Mouse (Mus musculus) forebrain, embryonic 13.5 days (tissue): ENCODE measurements around the gene Rtl6. TPM values are rescaled to one million over a fixed set of nuclear protein-coding genes. Genes with fewer than 3 reads are reported as not detected.

Experiments
- ATAC-seq: fragments of 200-750 bp; cut with Nextera tagmentation; 2 replicates; pipeline ENCODE4 v1.8.0; 2017
- H3K27ac ChIP-seq: fragments of 300-500 bp; sonication (generic); 2 replicates; pipeline ENCODE4 v1.5.1; 2015; ENCODE audit warnings: inconsistent platforms, mild to moderate bottlenecking, moderate library complexity
- H3K27me3 ChIP-seq: fragments of 300-500 bp; sonication (generic); 2 replicates; pipeline ENCODE4 v1.6.1; 2015; ENCODE audit warnings: mild to moderate bottlenecking, inconsistent platforms
- H3K36me3 ChIP-seq: fragments of 300-500 bp; sonication (generic); 2 replicates; pipeline ENCODE4 v1.6.1; 2015; ENCODE audit warnings: mild to moderate bottlenecking, inconsistent platforms; ENCODE audit not compliant: poor library complexity, severe bottlenecking
- H3K4me1 ChIP-seq: fragments of 300-500 bp; sonication (generic); 2 replicates; pipeline ENCODE4 v1.6.1; 2015; ENCODE audit warnings: inconsistent platforms
- H3K4me2 ChIP-seq: fragments of 300-500 bp; sonication (generic); 2 replicates; pipeline ENCODE4 v1.6.1; 2015; ENCODE audit warnings: inconsistent platforms, mild to moderate bottlenecking, moderate library complexity
- H3K4me3 ChIP-seq: fragments of 300-500 bp; sonication (generic); 2 replicates; pipeline ENCODE4 v1.5.1; 2015; ENCODE audit warnings: mild to moderate bottlenecking, inconsistent platforms
- H3K9ac ChIP-seq: fragments of 300-500 bp; sonication (generic); 2 replicates; pipeline ENCODE4 v1.6.1; 2015; ENCODE audit warnings: mild to moderate bottlenecking, inconsistent platforms
- H3K9me3 ChIP-seq: fragments of 300-500 bp; sonication (generic); replicated peaks from 2 replicates; pipeline ENCODE4 v1.6.1; 2016; ENCODE audit warnings: inconsistent platforms
- WGBS: fragments of 180-500 bp; shearing (Covaris S2); methylation state at CpG from one replicate; pipeline ENCODE4 v1.1.7; 2015; 5-methylcytosine and 5-hydroxymethylcytosine counted together
- polyA plus RNA-seq: library from polyadenylated mRNA; unstranded; fragments of >200 nt; fragmentation: Nextera tagmentation; extraction: Ambion mirVana; gene quantifications from 2 replicates; pipeline ENCODE4 v1.2.1, GENCODE M21; 2015

The Rtl6 gene
- 43.5 and 50.2 TPM in 2 replicates for polyA plus RNA-seq

GRCm38 (mm10) chr15:84557189-84557921, at the start of gene Rtl6:
Gene Rtl6, minus strand, starts transcription at chr15:84557823.
- H3K9me3 ChIP-seq, result peaks cover 7% of the 10 kb centered on the region; the same call in 1 of the 2 replicates
- peak within 1 kb of the TSS; percentile 89 for H3K27ac ChIP-seq
- H3K27me3 ChIP-seq, result 0 out of 2 replicates have a peak, but pooled peaks cover 6% of the 10 kb centered on the region
- H3K4me2 ChIP-seq, result peak within 1 kb of the TSS; percentile 76
- H3K9ac ChIP-seq, result peak within 1 kb of the TSS; percentile 86
- peak; percentile 95 for ATAC-seq
- peaks cover 48% of the 10 kb centered on the region for H3K4me1 ChIP-seq
- H3K4me3 ChIP-seq, result peak within 1 kb of the TSS; percentile 71
- peaks cover 46% of the 10 kb centered on the region for H3K36me3 ChIP-seq
- 9% methylated on average over 59 of the region's 59 CpGs for WGBS

- Histone ChIP-seq H3K9ac (no peak overlapping the region), H3K27me3 (0 out of 2 replicates have a peak, but pooled peaks cover 4% of the 10 kb centered on the region), H3K4me1 (peaks cover 11% of the 10 kb centered on the region; the same call in 1 of the 2 replicates), H3K4me3 (no peak overlapping the region), H3K36me3 (no peaks in the 10 kb centered on the region), H3K9me3 (no peaks in the 10 kb centered on the region), H3K4me2 (no peak overlapping the region), H3K27ac (no peak overlapping the region)
- no peak for ATAC-seq
- 77% methylated on average over 8 of the region's 8 CpGs for WGBS
Observed at GRCm38 (mm10) chr15:84603267-84603963, 45.8 kb upstream of the Rtl6 start.

DNA sequence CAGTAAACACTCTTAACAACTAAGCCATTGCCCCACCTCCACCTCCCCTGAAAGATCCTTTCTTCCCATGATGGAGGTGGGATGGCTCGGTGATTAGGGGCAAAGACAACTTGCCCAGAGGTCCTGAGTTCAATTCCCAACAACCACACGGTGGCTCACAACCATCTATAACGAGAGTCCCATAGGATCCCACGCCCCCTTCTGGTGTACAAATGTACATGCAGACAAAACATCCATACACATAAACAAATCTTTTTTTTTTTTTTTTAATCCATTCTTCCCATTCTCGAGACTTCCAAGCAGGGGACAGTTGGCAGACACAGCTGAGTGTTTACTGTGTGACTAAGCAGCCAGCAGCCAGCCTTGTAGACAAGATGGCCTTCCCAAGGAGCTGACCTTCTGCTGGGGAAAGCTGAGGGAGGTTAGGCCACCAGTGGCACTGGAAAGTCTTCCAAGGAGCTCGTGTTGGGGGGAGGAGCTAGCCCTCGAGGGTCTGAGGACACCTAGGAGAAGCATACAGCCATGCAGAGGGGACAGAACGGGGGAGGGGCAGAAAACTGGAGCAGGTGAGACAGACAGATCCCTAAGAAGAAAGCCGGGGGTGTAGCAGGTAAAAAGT, 43.5 kb upstream of the Rtl6 start:
- Histone ChIP-seq H3K4me3 (no peak overlapping the region), H3K4me1 (peaks cover 11% of the 10 kb centered on the region; the same call in 1 of the 2 replicates), H3K27me3 (0 out of 2 replicates have a peak, but pooled peaks cover 4% of the 10 kb centered on the region), H3K9ac (no peak overlapping the region), H3K27ac (no peak overlapping the region), H3K4me2 (no peak overlapping the region), H3K36me3 (no peaks in the 10 kb centered on the region), H3K9me3 (no peaks in the 10 kb centered on the region)
- WGBS, result 73% methylated on average over 9 of the region's 9 CpGs
- no peak for ATAC-seq

DNA sequence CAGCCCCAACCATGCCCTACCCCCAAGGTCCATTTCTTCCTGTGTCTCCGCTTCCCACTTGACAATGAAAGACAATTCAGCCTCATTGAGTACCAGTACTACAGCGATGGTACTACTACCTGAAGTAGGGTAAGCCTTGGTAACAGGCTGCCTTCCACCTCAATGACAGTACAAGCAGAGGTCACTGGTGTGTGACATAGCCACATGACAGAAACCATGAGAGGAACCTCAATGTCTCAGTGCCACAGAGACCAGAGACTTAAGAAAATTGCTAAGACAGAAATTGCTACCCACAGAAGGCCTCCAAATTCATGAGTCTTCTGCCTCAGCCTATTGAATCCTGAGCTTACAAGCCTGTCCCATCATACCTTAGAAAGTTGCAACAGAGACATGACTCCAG, 41.3 kb upstream of the Rtl6 start:
- 93% methylated on average over 2 of the region's 2 CpGs for whole genome bisulfite sequencing

DNA sequence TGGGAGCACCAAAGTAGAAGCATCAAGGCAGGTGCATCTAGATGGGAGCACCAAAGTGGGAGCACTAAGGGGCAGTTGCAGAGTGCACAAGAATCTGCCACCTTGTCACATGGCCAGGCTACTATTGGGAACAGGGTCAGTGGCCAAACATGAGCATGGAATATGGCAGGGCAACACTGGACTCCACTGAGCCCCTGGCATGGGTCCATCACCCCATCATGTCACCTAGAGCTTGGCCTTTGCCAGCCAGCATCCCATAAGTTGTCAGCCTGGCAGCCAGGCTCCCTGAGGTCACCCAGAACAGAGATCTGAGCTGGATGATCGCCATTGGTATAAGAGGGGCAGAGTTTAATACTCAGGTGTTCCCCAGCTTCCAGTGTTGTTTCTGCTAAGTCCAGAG, 40.2 kb upstream of the Rtl6 start:
- Histone ChIP-seq H3K9me3 (no peaks in the 10 kb centered on the region), H3K4me1 (peaks cover 38% of the 10 kb centered on the region), H3K4me3 (no peak overlapping the region), H3K36me3 (no peaks in the 10 kb centered on the region), H3K27ac (no peak overlapping the region), H3K27me3 (0 out of 2 replicates have a peak, but pooled peaks cover 4% of the 10 kb centered on the region), H3K9ac (no peak overlapping the region), H3K4me2 (no peak overlapping the region)
- WGBS, result 82% methylated on average over 1 of the region's 1 CpGs
- no peak for ATAC-seq

More for the DNA sequence above, 41.3 kb upstream of the Rtl6 start:
- H3K4me1 ChIP-seq, result peaks cover 27% of the 10 kb centered on the region
- no peak overlapping the region for H3K4me3 ChIP-seq
- H3K9me3 ChIP-seq, result no peaks in the 10 kb centered on the region
- no peak overlapping the region for H3K9ac ChIP-seq
- no peak overlapping the region for H3K27ac ChIP-seq
- 0 out of 2 replicates have a peak, but pooled peaks cover 4% of the 10 kb centered on the region for H3K27me3 ChIP-seq
- no peak for ATAC-seq
- no peak overlapping the region for H3K4me2 ChIP-seq
- H3K36me3 ChIP-seq, result no peaks in the 10 kb centered on the region

GRCm38 (mm10) chr15:84597021-84597420, 39.4 kb upstream of the Rtl6 start:
- H3K4me3 ChIP-seq, result no peak overlapping the region
- H3K27ac ChIP-seq, result no peak overlapping the region
- no peak overlapping the region for H3K4me2 ChIP-seq
- no peaks in the 10 kb centered on the region for H3K36me3 ChIP-seq
- ATAC-seq, result no peak
- no peak overlapping the region for H3K9ac ChIP-seq
- peaks cover 46% of the 10 kb centered on the region for H3K4me1 ChIP-seq
- H3K9me3 ChIP-seq, result no peaks in the 10 kb centered on the region
- 0 out of 2 replicates have a peak, but pooled peaks cover 4% of the 10 kb centered on the region for H3K27me3 ChIP-seq

DNA sequence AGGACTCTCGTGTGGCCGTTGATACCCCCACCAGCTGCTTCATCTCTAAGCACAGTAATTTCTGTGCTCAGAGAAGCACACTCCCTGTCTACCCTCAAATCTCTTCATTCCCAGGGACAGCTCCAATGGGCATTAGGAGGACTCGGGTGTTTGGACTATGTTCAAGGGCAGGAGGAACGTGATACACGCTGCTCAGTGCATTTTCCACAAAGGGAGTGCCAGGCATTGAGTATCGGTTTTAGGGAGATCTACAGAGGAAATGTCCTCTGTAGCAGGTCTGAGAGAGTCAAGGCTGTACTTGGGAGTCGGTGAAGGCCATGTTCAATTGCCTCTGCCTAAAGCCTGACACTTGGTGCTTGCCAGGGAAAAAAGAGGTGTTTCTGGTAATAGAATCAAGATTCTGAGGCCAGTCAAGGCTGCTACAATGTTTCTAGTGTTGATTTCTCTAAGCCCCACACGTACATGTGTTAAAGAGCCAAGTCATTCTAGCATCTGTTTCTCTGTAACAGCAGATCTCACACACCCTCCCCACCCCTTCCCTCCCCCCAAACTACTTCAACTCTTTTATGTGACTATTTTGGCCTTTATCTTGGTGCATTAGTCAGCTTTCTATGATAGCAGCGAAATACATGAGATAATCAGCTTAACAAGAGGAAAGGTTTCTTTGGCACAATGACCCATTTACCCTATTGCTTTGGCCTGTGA, 37.8 kb upstream of the Rtl6 start:
- no peak overlapping the region for H3K4me2 ChIP-seq
- no peak overlapping the region for H3K9ac ChIP-seq
- 61% methylated on average over 9 of the region's 9 CpGs for WGBS
- no peaks in the 10 kb centered on the region for H3K36me3 ChIP-seq
- peaks cover 57% of the 10 kb centered on the region for H3K4me1 ChIP-seq
- H3K27ac ChIP-seq, result no peak overlapping the region
- no peaks in the 10 kb centered on the region for H3K9me3 ChIP-seq
- H3K27me3 ChIP-seq, result 0 out of 2 replicates have a peak, but pooled peaks cover 4% of the 10 kb centered on the region
- no peak overlapping the region for H3K4me3 ChIP-seq
- no peak for ATAC-seq

DNA sequence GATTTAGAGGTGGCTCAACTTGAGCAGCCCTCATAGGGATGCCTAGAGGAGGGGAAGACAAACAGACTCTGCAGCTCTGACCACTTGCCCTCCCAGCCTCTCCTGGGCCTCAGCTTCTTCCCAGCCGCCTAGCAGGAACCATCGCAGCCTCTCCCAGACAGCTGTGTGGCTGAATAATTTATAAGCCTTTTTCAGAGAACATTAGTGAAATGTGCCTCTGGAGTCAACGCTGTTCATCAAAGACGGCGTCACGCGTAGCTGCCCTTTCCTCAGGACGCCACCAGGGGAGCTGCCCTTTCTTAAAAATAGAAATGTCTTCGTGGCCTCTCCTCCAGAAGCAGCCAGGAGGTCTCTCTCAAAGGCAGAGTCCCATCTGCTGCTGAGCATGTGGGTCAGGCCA, 35.9 kb upstream of the Rtl6 start:
- Histone ChIP-seq H3K4me2 (no peak overlapping the region), H3K36me3 (no peaks in the 10 kb centered on the region), H3K4me1 (peaks cover 56% of the 10 kb centered on the region), H3K27me3 (no peaks in the 10 kb centered on the region), H3K4me3 (no peak overlapping the region), H3K9ac (no peak overlapping the region), H3K9me3 (no peaks in the 10 kb centered on the region), H3K27ac (no peak overlapping the region)
- no peak for ATAC-seq
- 43% methylated on average over 9 of the region's 9 CpGs for WGBS

DNA sequence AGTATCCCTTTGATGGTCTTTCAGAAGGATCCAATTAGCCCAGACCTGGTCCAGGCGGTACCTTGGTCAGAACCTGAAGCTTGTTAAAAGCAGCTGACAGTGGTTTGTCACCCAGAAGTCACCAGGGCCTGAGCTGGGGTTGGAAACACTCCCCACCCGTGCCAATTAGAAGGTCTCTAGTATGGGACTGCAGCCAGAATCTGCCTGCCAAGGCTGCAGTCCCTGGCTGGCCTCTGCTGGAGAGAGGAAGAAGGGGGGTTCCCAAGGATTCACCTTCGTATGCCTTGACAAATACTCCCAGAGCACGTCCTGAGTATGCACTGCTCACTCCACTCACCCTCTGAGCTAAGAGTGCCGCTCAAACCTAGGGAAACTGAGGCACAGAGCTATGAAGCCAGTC, 34.6 kb upstream of the Rtl6 start:
- Histone ChIP-seq H3K4me1 (peaks cover 64% of the 10 kb centered on the region), H3K27ac (peak overlapping the region; percentile 25; the same call in 1 of the 2 replicates), H3K36me3 (no peaks in the 10 kb centered on the region), H3K27me3 (no peaks in the 10 kb centered on the region), H3K4me2 (no peak overlapping the region), H3K4me3 (no peak overlapping the region), H3K9me3 (no peaks in the 10 kb centered on the region), H3K9ac (no peak overlapping the region)
- WGBS, result 58% methylated on average over 5 of the region's 5 CpGs
- ATAC-seq, result no peak; the same call in 1 of the 2 replicates

DNA sequence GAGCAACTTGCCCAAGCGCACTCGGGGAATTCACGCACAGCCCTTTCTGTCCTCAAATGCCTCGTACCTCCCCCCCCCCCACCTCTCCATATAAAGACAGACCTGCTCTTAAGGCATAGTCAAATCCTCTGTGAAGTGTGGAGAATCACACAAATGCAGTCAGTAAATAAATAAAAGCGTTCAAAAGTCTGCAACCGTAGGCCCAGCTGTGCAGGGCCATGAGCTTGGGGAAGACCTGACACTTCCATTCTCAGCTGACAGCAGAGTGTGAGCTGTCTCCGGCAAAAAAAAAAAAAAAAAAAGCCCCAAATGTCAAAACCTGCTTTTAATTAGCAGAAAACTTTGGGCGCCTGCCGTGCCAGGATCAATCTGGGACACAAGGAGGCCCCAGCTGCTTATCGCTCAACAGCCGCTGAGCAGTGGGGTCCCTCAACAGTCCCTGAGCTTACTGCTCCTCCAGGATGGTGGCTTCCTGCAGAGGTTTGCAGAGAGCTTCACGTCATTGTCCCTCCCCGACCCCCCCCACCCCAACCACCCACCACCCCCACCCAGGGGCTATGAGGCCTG, 34.0 kb upstream of the Rtl6 start:
- Histone ChIP-seq H3K27ac (0 out of 2 replicates have a peak overlapping the region, but pooled peaks have one; percentile 25), H3K27me3 (no peaks in the 10 kb centered on the region), H3K4me2 (no peak overlapping the region), H3K36me3 (no peaks in the 10 kb centered on the region), H3K4me1 (peaks cover 64% of the 10 kb centered on the region), H3K4me3 (no peak overlapping the region), H3K9me3 (no peaks in the 10 kb centered on the region), H3K9ac (no peak overlapping the region)
- ATAC-seq, result peak; percentile 41
- 11% methylated on average over 13 of the region's 13 CpGs for WGBS

DNA sequence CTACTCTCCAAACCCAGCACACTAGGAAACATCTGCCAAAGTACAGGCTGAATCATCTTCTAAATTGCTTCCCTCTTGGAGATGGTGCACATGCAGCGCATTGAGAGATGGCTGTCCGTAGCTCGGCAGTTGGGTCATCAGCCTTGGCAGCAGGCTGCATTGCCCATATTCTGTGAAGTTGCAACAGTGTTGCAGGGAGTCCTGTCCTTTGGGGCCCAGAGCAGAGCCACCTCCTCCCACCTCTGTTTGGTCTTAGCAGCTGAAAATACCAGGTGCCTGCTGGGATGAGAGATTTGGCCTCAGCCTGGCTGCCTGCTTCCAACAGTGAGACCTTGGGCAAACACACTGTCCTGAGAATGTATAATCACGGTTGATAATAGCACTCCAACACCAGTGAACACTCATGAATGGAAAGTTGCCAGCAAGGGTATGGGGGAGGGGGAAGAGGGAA, 30.8 kb upstream of the Rtl6 start:
- WGBS, result 41% methylated on average over 4 of the region's 4 CpGs
- ATAC-seq, result peak; percentile 13; the same call in 1 of the 2 replicates
- H3K27ac ChIP-seq, result peak overlapping the region; percentile 51; the same call in 1 of the 2 replicates
- no peak overlapping the region for H3K4me3 ChIP-seq
- no peak overlapping the region for H3K9ac ChIP-seq
- H3K4me1 ChIP-seq, result peaks cover 43% of the 10 kb centered on the region
- no peaks in the 10 kb centered on the region for H3K36me3 ChIP-seq
- no peaks in the 10 kb centered on the region for H3K9me3 ChIP-seq
- peak overlapping the region; percentile 1; the same call in 1 of the 2 replicates for H3K4me2 ChIP-seq
- no peaks in the 10 kb centered on the region for H3K27me3 ChIP-seq
